Mouse (Mus musculus) midbrain, embryonic 15.5 days (tissue): ENCODE results near the gene Cd28. TPM values are rescaled to one million over a fixed set of nuclear protein-coding genes. Genes with fewer than 3 reads are reported as not detected.
A peak's percentile ranks its signal among the peaks of the same experiment; 100 is the strongest.

ENCODE experiments used
- ATAC-seq: fragments of 200-750 bp; cut with Nextera tagmentation; replicated peaks from 2 replicates; pipeline ENCODE4 v1.8.0; 2017; ENCODE audit warnings: moderate TSS enrichment
- H3K27ac ChIP-seq: fragments of 300-500 bp; sonication (generic); 2 replicates; pipeline ENCODE4 v1.5.1; 2015; ENCODE audit warnings: mild to moderate bottlenecking, inconsistent platforms
- H3K27me3 ChIP-seq: fragments of 300-500 bp; sonication (generic); replicated peaks from 2 replicates; pipeline ENCODE4 v1.6.1; 2015; ENCODE audit warnings: inconsistent platforms
- H3K36me3 ChIP-seq: fragments of 300-500 bp; sonication (generic); replicated peaks from 2 replicates; pipeline ENCODE4 v1.6.1; 2015; ENCODE audit warnings: inconsistent platforms
- H3K4me1 ChIP-seq: fragments of 300-500 bp; sonication (generic); 2 replicates; pipeline ENCODE4 v1.6.1; 2015; ENCODE audit warnings: inconsistent platforms
- H3K4me2 ChIP-seq: fragments of 300-500 bp; sonication (generic); 2 replicates; pipeline ENCODE4 v1.6.1; 2015; ENCODE audit warnings: inconsistent platforms, mild to moderate bottlenecking, moderate library complexity
- H3K4me3 ChIP-seq: fragments of 300-500 bp; sonication (generic); 2 replicates; pipeline ENCODE4 v1.5.1; 2015; ENCODE audit warnings: mild to moderate bottlenecking, inconsistent platforms
- H3K9ac ChIP-seq: fragments of 300-500 bp; sonication (generic); 2 replicates; pipeline ENCODE4 v1.6.1; 2015; ENCODE audit warnings: mild to moderate bottlenecking, inconsistent platforms
- H3K9me3 ChIP-seq: fragments of 300-500 bp; sonication (generic); 2 replicates; pipeline ENCODE4 v1.6.1; 2016; ENCODE audit warnings: inconsistent platforms
- WGBS: fragments of 180-500 bp; shearing (Covaris S2); methylation state at CpG from one replicate; pipeline ENCODE4 v1.1.7; 2015; ENCODE audit warnings: mixed read lengths; 5-methylcytosine and 5-hydroxymethylcytosine counted together
- polyA plus RNA-seq: library from polyadenylated mRNA; unstranded; fragments of >200 nt; fragmentation: Nextera tagmentation; extraction: Ambion mirVana; gene quantifications from 2 replicates; pipeline ENCODE4 v1.2.1, GENCODE M21; 2015

Cd28 gene
- 0.13 and 0.27 TPM in 2 replicates for polyA plus RNA-seq

DNA sequence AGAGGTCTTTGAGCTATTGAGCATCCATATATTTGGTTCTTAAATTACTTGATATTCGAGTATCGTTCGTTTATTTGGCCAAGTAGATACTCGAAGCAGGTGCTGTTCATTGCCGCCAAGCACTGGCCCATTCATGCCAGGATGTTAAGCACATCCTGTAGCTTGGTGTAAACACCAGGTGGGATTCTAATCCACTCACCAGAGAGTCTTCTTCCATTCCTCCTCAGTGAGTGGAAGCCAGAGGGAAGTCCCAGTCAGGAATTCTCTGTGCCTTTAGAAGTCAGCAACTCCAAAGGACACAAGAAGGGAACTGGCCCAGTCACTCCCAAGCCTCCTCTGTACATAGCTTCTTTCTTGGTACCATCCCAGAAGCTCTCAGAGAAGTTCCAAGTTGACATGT, at the start of gene Cd28:
Cd28 (plus strand) TSS at position 234 of the 400 bp plus-strand sequence.
- no peak for ATAC-seq
- no peaks in the 10 kb centered on the region for H3K9me3 ChIP-seq
- no peaks in the 10 kb centered on the region for H3K36me3 ChIP-seq
- WGBS: 94% methylated on average over 5 of the region's 5 CpGs
- H3K9ac ChIP-seq: no peak within 1 kb of the TSS
- no peak within 1 kb of the TSS for H3K27ac ChIP-seq
- H3K27me3 ChIP-seq: no peaks in the 10 kb centered on the region
- H3K4me3 ChIP-seq: no peak within 1 kb of the TSS
- no peaks in the 10 kb centered on the region for H3K4me1 ChIP-seq
- H3K4me2 ChIP-seq: no peak within 1 kb of the TSS

DNA sequence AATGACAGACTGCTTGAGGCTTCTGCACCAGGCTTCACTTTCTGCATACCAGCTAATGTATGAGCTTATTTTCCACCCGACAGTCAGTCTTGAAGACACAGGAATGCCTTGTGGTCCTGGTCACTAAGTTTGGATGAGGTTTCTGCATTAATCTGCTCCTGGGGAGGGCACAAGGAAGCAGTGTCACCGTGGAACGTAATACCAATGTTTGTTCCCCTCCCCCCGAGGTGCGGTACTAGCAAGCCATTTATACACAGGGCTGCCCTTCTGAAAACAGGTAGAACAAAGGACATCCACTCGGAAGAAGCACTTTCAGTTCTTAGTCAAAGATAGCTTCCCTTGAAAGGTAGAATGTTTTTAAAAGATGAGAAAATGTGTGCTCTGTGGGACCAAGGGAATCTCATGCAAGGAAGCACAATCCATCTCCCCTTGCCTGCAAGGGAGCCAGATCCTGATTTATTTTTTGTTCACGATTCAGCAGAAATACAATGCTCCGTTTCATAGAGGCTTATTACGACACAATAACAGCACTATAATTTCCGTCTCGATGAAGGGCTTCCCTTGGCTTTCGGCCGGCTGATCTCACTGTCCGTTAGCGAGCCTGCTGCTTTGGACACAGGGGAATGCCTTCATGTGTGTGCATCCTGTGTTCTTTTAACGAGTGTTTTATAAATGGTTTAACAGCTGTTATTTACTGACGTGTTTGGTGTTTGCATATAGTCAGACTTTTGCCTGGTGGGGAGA, 48.6 kb upstream of the Cd28 start:
- Histone ChIP-seq H3K4me1 (peaks cover 4% of the 10 kb centered on the region; the same call in 1 of the 2 replicates), H3K9ac (no peak overlapping the region), H3K27me3 (no peaks in the 10 kb centered on the region), H3K27ac (peak overlapping the region; percentile 9; the same call in 1 of the 2 replicates), H3K36me3 (no peaks in the 10 kb centered on the region), H3K4me2 (peak overlapping the region; percentile 16), H3K9me3 (no peaks in the 10 kb centered on the region), H3K4me3 (no peak overlapping the region)
- peak; percentile 62; the same call in 1 of the 2 replicates for ATAC-seq
- 37% methylated on average over 17 of the region's 17 CpGs for WGBS

- H3K9ac ChIP-seq: no peak overlapping the region
- 79% methylated on average over 9 of the region's 9 CpGs for WGBS
- no peak overlapping the region for H3K4me3 ChIP-seq
Observed at GRCm38 (mm10) chr1:60669048-60669447, 47.6 kb upstream of the Cd28 start.

GRCm38 (mm10) chr1:60669664-60670063, 46.9 kb upstream of the Cd28 start:
- Histone ChIP-seq H3K4me1 (peaks cover 4% of the 10 kb centered on the region; the same call in 1 of the 2 replicates), H3K4me3 (no peak overlapping the region), H3K27ac (no peak overlapping the region), H3K4me2 (no peak overlapping the region), H3K9ac (no peak overlapping the region), H3K36me3 (no peaks in the 10 kb centered on the region), H3K9me3 (no peaks in the 10 kb centered on the region), H3K27me3 (no peaks in the 10 kb centered on the region)
- no peak for ATAC-seq
- WGBS: 90% methylated on average over 2 of the region's 2 CpGs

More at GRCm38 (mm10) chr1:60669048-60669447, 47.6 kb upstream of the Cd28 start:
- no peak overlapping the region for H3K27ac ChIP-seq
- no peak for ATAC-seq
- peaks cover 4% of the 10 kb centered on the region; the same call in 1 of the 2 replicates for H3K4me1 ChIP-seq
- no peaks in the 10 kb centered on the region for H3K27me3 ChIP-seq
- H3K9me3 ChIP-seq: no peaks in the 10 kb centered on the region
- H3K4me2 ChIP-seq: no peak overlapping the region
- H3K36me3 ChIP-seq: no peaks in the 10 kb centered on the region

DNA sequence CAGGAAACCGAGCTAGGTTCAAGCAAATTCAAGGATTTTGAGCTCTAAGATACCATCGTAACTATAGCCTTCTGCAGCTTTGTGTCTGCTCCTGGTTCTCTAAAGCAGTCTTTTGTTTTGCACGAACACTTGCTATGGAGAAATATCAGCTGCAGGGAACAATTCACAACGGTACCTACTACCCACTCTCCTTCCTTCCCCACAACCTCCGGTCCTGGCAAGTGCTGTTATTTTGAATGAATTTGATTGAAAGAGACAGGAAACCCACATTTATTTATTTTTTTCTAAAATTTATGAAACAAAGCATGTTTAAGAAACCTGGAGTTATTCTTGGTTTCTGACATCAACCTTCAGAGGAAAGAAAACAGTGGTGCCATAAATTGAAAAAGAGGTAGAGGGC, 46.4 kb upstream of the Cd28 start:
- peaks cover 4% of the 10 kb centered on the region; the same call in 1 of the 2 replicates for H3K4me1 ChIP-seq
- no peak for ATAC-seq

GRCm38 (mm10) chr1:60683766-60684165, 32.8 kb upstream of the Cd28 start:
- H3K4me3 ChIP-seq: no peak overlapping the region
- ATAC-seq: no peak
- 92% methylated on average over 4 of the region's 4 CpGs for WGBS
- H3K27me3 ChIP-seq: no peaks in the 10 kb centered on the region
- no peaks in the 10 kb centered on the region for H3K4me1 ChIP-seq
- H3K9ac ChIP-seq: no peak overlapping the region
- H3K9me3 ChIP-seq: no peaks in the 10 kb centered on the region
- H3K36me3 ChIP-seq: no peaks in the 10 kb centered on the region
- H3K4me2 ChIP-seq: no peak overlapping the region
- H3K27ac ChIP-seq: no peak overlapping the region

More for the DNA sequence above, 46.4 kb upstream of the Cd28 start:
- no peak overlapping the region for H3K9ac ChIP-seq
- no peaks in the 10 kb centered on the region for H3K9me3 ChIP-seq
- H3K27me3 ChIP-seq: no peaks in the 10 kb centered on the region
- no peak overlapping the region for H3K27ac ChIP-seq
- 79% methylated on average over 5 of the region's 5 CpGs for WGBS
- H3K4me2 ChIP-seq: no peak overlapping the region
- H3K36me3 ChIP-seq: no peaks in the 10 kb centered on the region
- no peak overlapping the region for H3K4me3 ChIP-seq

GRCm38 (mm10) chr1:60696115-60696895, 20.3 kb upstream of the Cd28 start:
- ATAC-seq: no peak
- Histone ChIP-seq H3K4me1 (no peaks in the 10 kb centered on the region), H3K4me3 (no peak overlapping the region), H3K9me3 (no peaks in the 10 kb centered on the region), H3K9ac (no peak overlapping the region), H3K4me2 (no peak overlapping the region), H3K27ac (no peak overlapping the region), H3K36me3 (no peaks in the 10 kb centered on the region), H3K27me3 (no peaks in the 10 kb centered on the region)
- 85% methylated on average over 3 of the region's 3 CpGs for WGBS

DNA sequence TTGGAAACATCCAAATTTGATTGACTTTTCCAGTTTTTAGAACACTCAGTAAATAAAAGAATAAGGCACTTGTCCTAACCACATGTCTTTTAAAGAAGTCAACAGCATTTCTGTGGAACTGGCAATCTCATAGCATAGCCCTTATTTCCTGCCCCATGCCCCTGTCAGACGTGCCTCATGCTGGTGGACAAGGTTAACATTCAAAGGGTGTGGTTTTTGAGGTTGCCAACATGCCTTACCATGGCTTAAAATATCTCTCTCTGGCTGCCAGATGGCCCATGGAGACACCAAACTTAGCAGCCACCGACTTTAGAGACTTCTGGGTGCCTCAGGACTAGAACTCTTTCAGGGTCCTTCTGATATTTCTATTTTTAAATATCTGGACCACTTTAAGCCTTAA, 14.0 kb upstream of the Cd28 start:
- no peak overlapping the region for H3K27ac ChIP-seq
- no peaks in the 10 kb centered on the region for H3K27me3 ChIP-seq
- H3K9me3 ChIP-seq: no peaks in the 10 kb centered on the region
- H3K4me2 ChIP-seq: no peak overlapping the region
- WGBS: 64% methylated on average over 2 of the region's 2 CpGs
- ATAC-seq: no peak
- no peaks in the 10 kb centered on the region for H3K4me1 ChIP-seq
- no peaks in the 10 kb centered on the region for H3K36me3 ChIP-seq
- no peak overlapping the region for H3K4me3 ChIP-seq
- H3K9ac ChIP-seq: no peak overlapping the region

- WGBS: 67% methylated on average over 3 of the region's 3 CpGs
- no peak overlapping the region for H3K4me2 ChIP-seq
- no peaks in the 10 kb centered on the region for H3K27me3 ChIP-seq
- no peaks in the 10 kb centered on the region for H3K36me3 ChIP-seq
- no peak overlapping the region for H3K27ac ChIP-seq
- H3K9ac ChIP-seq: no peak overlapping the region
- H3K9me3 ChIP-seq: no peaks in the 10 kb centered on the region
- no peak overlapping the region for H3K4me3 ChIP-seq
- no peak for ATAC-seq
- no peaks in the 10 kb centered on the region for H3K4me1 ChIP-seq
Observed at GRCm38 (mm10) chr1:60713238-60713637, 3.4 kb upstream of the Cd28 start.

DNA sequence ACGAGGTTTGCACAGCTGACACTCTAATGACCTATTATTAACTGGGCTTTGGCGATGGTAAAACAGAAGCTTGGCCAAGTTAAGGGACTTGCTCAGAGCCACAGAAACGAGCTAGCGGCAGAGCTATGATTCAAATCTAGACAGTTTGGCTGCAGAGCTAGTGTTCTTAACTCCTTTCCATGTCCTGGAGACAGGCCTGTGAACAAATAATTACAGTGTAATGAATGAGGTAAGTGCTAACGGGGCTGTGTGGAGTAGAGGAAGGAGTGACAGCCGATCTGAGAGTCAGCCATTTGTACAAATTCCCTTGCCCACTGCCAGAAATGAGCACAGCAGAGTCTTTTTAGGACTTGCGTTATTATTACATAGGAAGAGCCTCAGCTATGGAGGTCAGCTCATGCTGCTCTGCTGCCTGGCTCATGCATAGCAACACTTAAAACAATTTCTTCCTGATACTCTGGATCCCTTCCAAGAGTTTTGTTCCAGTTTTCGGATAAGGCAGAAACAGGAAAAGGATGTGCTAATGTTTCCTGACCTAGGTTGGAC, 876 bp upstream of the Cd28 start:
- H3K4me3 ChIP-seq: no peak overlapping the region
- WGBS: 71% methylated on average over 8 of the region's 8 CpGs
- H3K9me3 ChIP-seq: no peaks in the 10 kb centered on the region

GRCm38 (mm10) chr1:60718580-60718979, 2.0 kb downstream of the Cd28 start:
- no peak for ATAC-seq
- Histone ChIP-seq H3K4me2 (no peak overlapping the region), H3K4me3 (no peak overlapping the region), H3K4me1 (no peaks in the 10 kb centered on the region), H3K9me3 (no peaks in the 10 kb centered on the region), H3K9ac (no peak overlapping the region), H3K27me3 (no peaks in the 10 kb centered on the region), H3K27ac (no peak overlapping the region), H3K36me3 (no peaks in the 10 kb centered on the region)
- 82% methylated on average over 4 of the region's 4 CpGs for WGBS

More for the DNA sequence above, 876 bp upstream of the Cd28 start:
- no peak overlapping the region for H3K27ac ChIP-seq
- no peak overlapping the region for H3K4me2 ChIP-seq
- H3K27me3 ChIP-seq: no peaks in the 10 kb centered on the region
- H3K36me3 ChIP-seq: no peaks in the 10 kb centered on the region
- H3K9ac ChIP-seq: no peak overlapping the region
- ATAC-seq: no peak
- no peaks in the 10 kb centered on the region for H3K4me1 ChIP-seq

DNA sequence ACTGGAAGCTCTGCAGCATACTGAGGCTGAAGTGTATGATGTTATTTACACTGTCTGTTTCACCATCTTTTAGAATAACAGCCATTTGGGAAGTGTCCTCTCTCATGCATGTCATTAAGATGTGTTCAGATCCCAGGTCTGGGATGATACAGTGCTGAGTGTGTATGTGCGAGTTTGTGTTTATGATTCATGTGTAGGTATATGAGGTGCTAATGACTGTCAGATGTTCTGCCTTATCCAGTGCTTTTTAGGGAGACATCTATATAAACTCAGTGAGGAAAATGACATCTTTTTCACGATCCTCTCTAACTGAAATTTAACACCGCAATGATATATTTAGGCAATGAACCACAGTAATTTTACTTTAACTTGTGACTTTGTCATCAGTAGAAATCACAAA, 7.0 kb downstream of the Cd28 start:
- H3K27ac ChIP-seq: no peak overlapping the region
- H3K9me3 ChIP-seq: no peaks in the 10 kb centered on the region; the same call in 1 of the 2 replicates
- no peak overlapping the region for H3K9ac ChIP-seq
- no peaks in the 10 kb centered on the region for H3K27me3 ChIP-seq
- no peaks in the 10 kb centered on the region for H3K36me3 ChIP-seq
- WGBS: 93% methylated on average over 3 of the region's 3 CpGs
- no peaks in the 10 kb centered on the region for H3K4me1 ChIP-seq
- H3K4me2 ChIP-seq: no peak overlapping the region
- H3K4me3 ChIP-seq: no peak overlapping the region
- ATAC-seq: no peak
